Mouse (Mus musculus) embryo, embryonic 10.5 days (tissue): ENCODE measurements around the gene Ung.

Experiments
- DNase-seq: peaks from one replicate; pipeline ENCODE4 v3.0.0-alpha.2; 2015; ENCODE audit warnings: low spot score

The Ung gene

GRCm38 (mm10) chr5:114170345-114170744, 40.2 kb downstream of the Ung start:
- DNase-seq: no peak

- DNase-seq: no peak
Measured at GRCm38 (mm10) chr5:114172936-114173335, 42.8 kb downstream of the Ung start.

GRCm38 (mm10) chr5:114173458-114173857, 43.3 kb downstream of the Ung start:
- no peak for DNase-seq

GRCm38 (mm10) chr5:114173877-114174581, 43.8 kb downstream of the Ung start:
- no peak for DNase-seq

- peak; percentile 88 for DNase-seq
Measured at GRCm38 (mm10) chr5:114174639-114175038, 44.5 kb downstream of the Ung start.

DNA sequence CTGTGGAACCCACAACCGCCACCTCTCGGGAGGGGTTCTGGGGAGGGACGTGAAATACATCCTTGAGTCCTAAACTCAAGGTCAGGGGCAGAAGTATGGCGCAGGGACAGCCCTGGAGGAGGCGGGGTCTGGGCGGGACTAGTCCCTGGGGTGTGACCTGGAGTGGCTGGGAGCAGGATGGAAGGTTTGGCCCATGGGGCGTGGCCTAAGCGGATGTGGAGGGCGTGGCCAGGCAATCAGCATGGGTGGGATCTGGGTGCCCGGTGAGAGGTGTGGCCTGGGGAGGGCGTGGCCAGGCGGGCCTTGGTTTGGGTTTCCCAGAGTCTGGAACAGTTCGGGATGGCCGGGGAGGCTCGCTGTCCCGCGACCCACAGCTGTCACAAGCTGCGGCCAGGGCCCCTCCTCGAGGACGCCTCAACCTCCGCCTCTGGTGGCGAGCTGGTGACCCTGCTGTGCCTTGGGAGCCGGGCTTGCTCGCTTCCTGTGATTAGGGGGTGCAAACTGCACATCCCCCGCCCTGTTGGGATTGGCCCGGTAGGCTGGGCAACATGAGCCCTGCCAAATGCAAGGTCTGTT, 45.5 kb downstream of the Ung start:
- DNase-seq: peak; percentile 97

- DNase-seq: no peak
Measured at GRCm38 (mm10) chr5:114176548-114177400, 46.6 kb downstream of the Ung start.

DNA sequence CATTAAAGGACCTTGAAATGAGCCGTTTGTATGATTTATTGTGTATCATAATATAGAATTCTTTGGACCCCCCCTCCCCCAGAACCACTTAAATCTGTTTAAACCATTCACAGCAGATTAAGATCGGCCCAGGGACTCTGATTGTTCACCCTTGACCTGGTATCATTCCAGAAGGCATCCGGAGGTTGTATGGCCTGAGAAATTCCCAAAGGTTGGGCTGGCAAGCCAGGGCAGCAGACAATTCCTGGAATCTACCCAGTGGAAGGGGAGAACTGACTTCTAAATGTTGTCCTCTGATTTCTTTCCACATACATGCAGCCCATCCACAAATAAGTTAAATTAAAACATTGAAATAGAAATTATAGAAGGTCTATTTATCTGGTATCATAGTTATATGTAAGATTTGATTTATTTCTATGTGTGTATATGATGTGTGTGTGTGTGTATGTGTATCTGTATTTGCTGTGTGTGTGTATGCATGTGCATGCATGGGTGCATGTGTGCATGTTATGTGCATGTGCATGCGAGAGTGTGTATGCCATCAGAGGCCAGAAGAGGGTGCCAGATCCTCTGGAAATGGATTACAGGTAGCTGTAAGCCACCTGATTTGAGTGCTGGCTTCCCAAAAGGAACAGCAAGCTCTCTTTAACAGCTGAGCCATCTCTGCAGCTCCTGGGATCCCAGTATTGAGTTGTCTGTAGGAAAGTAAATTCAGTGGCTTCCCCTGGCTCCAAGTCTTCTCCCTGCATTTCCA, 48.0 kb downstream of the Ung start:
- no peak for DNase-seq

- DNase-seq: no peak
Measured at GRCm38 (mm10) chr5:114179541-114179940, 49.4 kb downstream of the Ung start.

DNA sequence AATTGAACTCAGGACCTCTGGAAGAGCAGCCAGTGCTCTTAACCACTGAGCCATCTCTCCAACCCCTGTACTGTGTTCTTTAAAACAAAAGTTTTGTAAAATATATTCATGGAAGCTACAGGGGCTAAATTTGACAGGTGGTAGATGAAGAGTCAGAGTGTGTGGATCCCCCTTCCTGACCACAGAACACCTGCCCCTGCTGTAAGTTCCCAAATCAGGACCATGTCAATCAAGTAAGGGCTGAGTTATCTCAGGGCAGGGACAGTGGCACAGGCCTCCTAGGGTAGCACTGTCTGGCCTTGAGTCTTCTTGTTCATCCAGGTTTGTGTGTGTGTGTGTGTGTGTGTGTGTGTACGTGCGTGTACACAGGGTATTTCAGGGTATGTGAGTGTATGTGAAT, 53.3 kb downstream of the Ung start:
- DNase-seq: no peak

DNA sequence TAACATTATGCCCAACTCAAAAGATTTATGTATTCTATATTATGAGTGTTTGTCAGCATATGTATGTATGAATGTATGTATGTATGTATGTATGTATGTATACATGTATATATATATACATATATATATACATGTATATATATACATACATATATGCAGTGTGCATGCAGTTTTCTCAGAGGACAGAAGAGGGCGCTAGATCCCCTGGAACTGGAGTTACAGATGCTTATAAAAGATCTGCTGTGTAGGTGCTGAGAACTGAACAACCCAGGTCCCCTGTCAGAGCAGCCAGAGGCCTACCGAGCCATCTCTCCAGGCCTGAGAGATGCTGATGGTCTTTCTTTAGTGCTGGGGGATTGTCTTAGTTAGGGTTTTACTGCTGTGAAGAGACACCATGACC, 56.9 kb downstream of the Ung start:
- no peak for DNase-seq
